Comparison of ENCODE assay signal across 8 mouse cellular contexts in the genomic region with DNA sequence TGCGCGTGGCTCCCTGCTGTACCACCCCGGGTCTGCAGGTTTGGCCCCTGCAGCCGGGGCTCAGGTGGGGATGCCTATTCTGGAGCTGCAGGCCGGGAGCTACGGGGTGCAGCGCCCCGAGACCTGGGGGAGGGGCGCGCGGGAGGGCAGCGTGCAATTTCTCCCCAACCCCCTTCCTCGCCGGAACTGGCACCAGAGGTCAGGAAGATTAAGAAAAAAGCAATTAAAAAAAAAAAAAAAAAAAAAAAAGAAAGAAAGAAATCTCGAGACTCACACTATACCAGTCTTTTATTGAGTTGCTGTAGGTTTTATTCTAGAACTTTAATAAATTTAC. TPM values are rescaled to one million over a fixed set of nuclear protein-coding genes. Genes with fewer than 3 reads are reported as not detected.
DNase-seq lines count a peak whose midpoint lies in the region; ATAC-seq and TF ChIP-seq lines count a peak whose summit lies in the region.

No protein-coding gene starts in this region.

- no peak for TF ChIP-seq CTCF in lung, adult 2 months (IDR thresholded peaks at IDR 0.05; ENCODE audit: insufficient read depth, low read length)

- peak overlapping the region; percentile 92 for H3K9ac ChIP-seq in embryonic facial prominence, embryonic 13.5 days
- peak overlapping the region; percentile 82 for H3K9ac ChIP-seq in intestine, embryonic 15.5 days
- H3K9ac ChIP-seq in neural tube, embryonic 12.5 days, result peak overlapping the region; percentile 74

- DNase-seq in lung, adult 2 months, result no peak
- DNase-seq in lung, postnatal 25 days (ENCODE audit: low spot score), result no peak
- no peak for DNase-seq in ovary, postnatal 14 days (ENCODE audit: low spot score)
- DNase-seq in adrenal gland, adult (ENCODE audit: inconsistent age in 2 of 2, low spot score in 1 of 2), result no peak
- no peak for DNase-seq in spleen, postnatal 10 days (ENCODE audit: low spot score in 2 of 2)

- under 1% methylated on average over 15 of the region's 15 CpGs for WGBS in lung, adult 2 months
- WGBS in embryonic facial prominence, embryonic 13.5 days, result 1% methylated on average over 15 of the region's 15 CpGs
- WGBS in intestine, embryonic 15.5 days, result 0% methylated on average over 15 of the region's 15 CpGs
- under 1% methylated on average over 15 of the region's 15 CpGs for WGBS in neural tube, embryonic 12.5 days

- H3K27ac ChIP-seq in embryonic facial prominence, embryonic 13.5 days, result peak overlapping the region; percentile 82
- peak overlapping the region; percentile 70 for H3K27ac ChIP-seq in intestine, embryonic 15.5 days
- H3K27ac ChIP-seq in neural tube, embryonic 12.5 days, result no peak overlapping the region

- H3K36me3 ChIP-seq in embryonic facial prominence, embryonic 13.5 days, result no peaks in the 10 kb centered on the region
- no peaks in the 10 kb centered on the region for H3K36me3 ChIP-seq in intestine, embryonic 15.5 days
- no peaks in the 10 kb centered on the region for H3K36me3 ChIP-seq in neural tube, embryonic 12.5 days

- no peak; the same call in 1 of the 2 replicates for ATAC-seq in embryonic facial prominence, embryonic 13.5 days (ENCODE audit: insufficient number of reproducible peaks, insufficient read depth, low FRiP score, low TSS enrichment, low read depth)
- ATAC-seq in intestine, embryonic 15.5 days, result no peak
- ATAC-seq in neural tube, embryonic 12.5 days (ENCODE audit: low FRiP score, low read depth), result no peak

- peak overlapping the region; percentile 85 for H3K4me2 ChIP-seq in embryonic facial prominence, embryonic 13.5 days
- H3K4me2 ChIP-seq in intestine, embryonic 15.5 days (replicated peaks), result peak overlapping the region; percentile 89
- H3K4me2 ChIP-seq in neural tube, embryonic 12.5 days (replicated peaks), result peak overlapping the region; percentile 99

- peaks cover 3% of the 10 kb centered on the region for H3K4me1 ChIP-seq in lung, adult 2 months (ENCODE audit: control insufficient read depth, insufficient read depth, low read length)
- peaks cover 15% of the 10 kb centered on the region for H3K4me1 ChIP-seq in embryonic facial prominence, embryonic 13.5 days
- peaks cover 3% of the 10 kb centered on the region; the same call in 1 of the 2 replicates for H3K4me1 ChIP-seq in intestine, embryonic 15.5 days (replicated peaks)
- H3K4me1 ChIP-seq in neural tube, embryonic 12.5 days, result peaks cover 4% of the 10 kb centered on the region; the same call in 1 of the 2 replicates

- H3K27me3 ChIP-seq in embryonic facial prominence, embryonic 13.5 days, result no peaks in the 10 kb centered on the region
- H3K27me3 ChIP-seq in intestine, embryonic 15.5 days (replicated peaks), result no peaks in the 10 kb centered on the region
- H3K27me3 ChIP-seq in neural tube, embryonic 12.5 days (replicated peaks), result peaks cover 7% of the 10 kb centered on the region; the same call in 1 of the 2 replicates

- H3K4me3 ChIP-seq in lung, adult 2 months (replicated peaks; ENCODE audit: extremely low read depth, low read depth, low read length), result peak overlapping the region; percentile 57
- H3K4me3 ChIP-seq in embryonic facial prominence, embryonic 13.5 days, result peak overlapping the region; percentile 86
- H3K4me3 ChIP-seq in intestine, embryonic 15.5 days (replicated peaks), result peak overlapping the region; percentile 89
- peak overlapping the region; percentile 72 for H3K4me3 ChIP-seq in neural tube, embryonic 12.5 days

- no peaks in the 10 kb centered on the region for H3K9me3 ChIP-seq in embryonic facial prominence, embryonic 13.5 days
- no peaks in the 10 kb centered on the region for H3K9me3 ChIP-seq in intestine, embryonic 15.5 days
- H3K9me3 ChIP-seq in neural tube, embryonic 12.5 days, result no peaks in the 10 kb centered on the region

- no peak for TF ChIP-seq POLR2A in lung, adult 2 months (IDR thresholded peaks at IDR 0.05; ENCODE audit: borderline replicate concordance, extremely low read depth, low read depth, low read length)

RNA-seq across cellular contexts. Expression of gene Cdca7l, which starts 40.0 kb away (rescaled TPM):
- polyA plus RNA-seq in lung, adult 2 months (2012; rRNA removed), result 2.1 and 2.6 TPM in 2 replicates
- 32.9 and 39.0 TPM in 2 replicates for polyA plus RNA-seq in embryonic facial prominence, embryonic 13.5 days (2015; fragmentation: Nextera tagmentation; extraction: Ambion mirVana)
- polyA plus RNA-seq in intestine, embryonic 15.5 days (2015; fragmentation: Nextera tagmentation; extraction: Ambion mirVana), result 41.2 and 42.4 TPM in 2 replicates
- polyA plus RNA-seq in neural tube, embryonic 12.5 days (2016; fragmentation: Nextera tagmentation; extraction: Ambion mirVana), result 9.3 and 12.9 TPM in 2 replicates
